Mouse (Mus musculus): ENCODE data around the gene Foxp3. TPM values are rescaled to one million over a fixed set of nuclear protein-coding genes. Genes with fewer than 3 reads are reported as not detected.

The Foxp3 gene
- total and polyA plus RNA-seq, 3 experiments, result 0.21 to 0.38 TPM; not detected in 1

DNA sequence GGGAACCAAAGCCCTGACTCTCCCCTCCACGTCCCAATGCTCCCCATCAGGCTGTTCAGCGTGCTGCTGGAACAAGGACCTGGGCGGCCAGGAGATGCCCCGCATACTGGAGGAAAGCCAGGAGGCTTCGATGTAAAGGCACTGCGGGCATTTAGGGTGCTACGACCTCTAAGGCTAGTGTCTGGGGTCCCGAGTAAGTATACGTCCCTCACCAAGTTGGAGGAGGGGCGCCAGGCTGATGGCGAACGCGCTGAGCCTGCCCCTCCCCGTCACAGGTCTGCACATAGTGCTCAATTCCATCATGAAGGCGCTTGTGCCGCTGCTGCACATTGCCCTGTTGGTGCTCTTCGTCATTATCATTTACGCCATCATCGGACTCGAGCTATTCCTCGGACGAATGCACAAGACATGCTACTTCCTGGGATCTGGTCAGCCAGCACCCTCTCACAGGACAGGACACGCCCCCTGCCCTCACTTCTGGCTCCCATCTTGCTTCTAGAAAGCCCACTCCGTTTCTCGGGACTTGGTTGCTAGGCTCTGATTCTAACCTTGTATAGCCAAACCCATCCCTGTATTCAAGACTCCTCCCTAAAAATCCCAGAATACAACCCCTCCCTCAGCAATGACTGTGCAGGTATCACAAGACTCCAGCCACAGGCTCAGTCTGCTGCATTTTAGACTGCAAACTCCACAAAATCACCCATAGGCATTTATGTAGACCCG is 37.3 kb downstream of the Foxp3 start:
- dilution Hi-C loops (cut with MboI; ENCODE audit: extremely low pct_ligation_motif_present, extremely low pct_unique_long_range_greater_than_20kb, low sequenced_read_pairs) (no loop called here), in situ Hi-C loops (cut with MboI; ENCODE audit: low pct_ligation_motif_present, low pct_unique_long_range_greater_than_20kb, low sequenced_read_pairs) (no loop called here)
- Histone ChIP-seq H3K36me3 (replicated peaks in 1 of 2; ENCODE audit: control insufficient read depth in 1 of 2, insufficient read depth in 1 of 2, low read length in 1 of 2) (no peaks in the 10 kb centered on the region), H3K4me1 (ENCODE audit: control insufficient read depth in 1 of 2, insufficient read depth in 2 of 2) (no peaks in the 10 kb centered on the region), H3K4me3 (replicated peaks in 1 of 3; ENCODE audit: low read depth in 2 of 3, low read length in 2 of 3, poor library complexity in 1 of 3) (no peak overlapping the region), H3K27ac (ENCODE audit: insufficient read depth, low read depth) (no peak overlapping the region), H3K9me3 (replicated peaks; ENCODE audit: low read length) (no peaks in the 10 kb centered on the region), H3K79me2 (replicated peaks; ENCODE audit: control insufficient read depth, extremely low read depth, insufficient read depth, poor library complexity, severe bottlenecking) (no peaks in the 10 kb centered on the region), H3K27me3 (replicated peaks) (peaks cover 6% of the 10 kb centered on the region), H3K9ac (ENCODE audit: insufficient read depth, low read depth) (no peak overlapping the region), H3K4me2 (ENCODE audit: insufficient read depth, low read depth, poor library complexity, severe bottlenecking) (no peak overlapping the region)
- TF ChIP-seq CHD2 (IDR thresholded peaks at IDR 0.05; ENCODE audit: low read length), result no peak
- no peak for TF ChIP-seq TCF12 (IDR thresholded peaks at IDR 0.05; ENCODE audit: low read depth, low read length)
- DNase-seq (ENCODE audit: extremely low read depth), result no peak

- no peak for DNase-seq (ENCODE audit: extremely low read depth)
- H3K9me3 ChIP-seq (replicated peaks; ENCODE audit: low read length), result no peaks in the 10 kb centered on the region
- H3K27ac ChIP-seq (ENCODE audit: insufficient read depth, low read depth), result no peak overlapping the region
- H3K9ac ChIP-seq (ENCODE audit: insufficient read depth, low read depth), result no peak overlapping the region
- dilution Hi-C loops (cut with MboI; ENCODE audit: extremely low pct_ligation_motif_present, extremely low pct_unique_long_range_greater_than_20kb, low sequenced_read_pairs), result no loop called here
- no peak overlapping the region for H3K4me2 ChIP-seq (ENCODE audit: insufficient read depth, low read depth, poor library complexity, severe bottlenecking)
- no peaks in the 10 kb centered on the region for H3K36me3 ChIP-seq (replicated peaks in 1 of 2; ENCODE audit: control insufficient read depth in 1 of 2, insufficient read depth in 1 of 2, low read length in 1 of 2)
- H3K4me1 ChIP-seq (ENCODE audit: control insufficient read depth in 1 of 2, insufficient read depth in 2 of 2), result no peaks in the 10 kb centered on the region
- no peaks in the 10 kb centered on the region for H3K79me2 ChIP-seq (replicated peaks; ENCODE audit: control insufficient read depth, extremely low read depth, insufficient read depth, poor library complexity, severe bottlenecking)
- in situ Hi-C loops (cut with MboI; ENCODE audit: low pct_ligation_motif_present, low pct_unique_long_range_greater_than_20kb, low sequenced_read_pairs), result no loop called here
- H3K4me3 ChIP-seq (replicated peaks in 1 of 3; ENCODE audit: low read depth in 2 of 3, low read length in 2 of 3, poor library complexity in 1 of 3), result no peak overlapping the region
- TF ChIP-seq IRF4 (IDR thresholded peaks at IDR 0.05; ENCODE audit: low read depth, low read length), result no peak
- no peak for TF ChIP-seq MAFK (IDR thresholded peaks at IDR 0.05; ENCODE audit: insufficient replicate concordance, low read length)
- TF ChIP-seq CHD1 (IDR thresholded peaks at IDR 0.05; ENCODE audit: low read depth, low read length), result no peak
- H3K27me3 ChIP-seq (replicated peaks), result peaks cover 6% of the 10 kb centered on the region
Measured at GRCm38 (mm10) chrX:7617889-7618551, 44.6 kb downstream of the Foxp3 start.

DNA sequence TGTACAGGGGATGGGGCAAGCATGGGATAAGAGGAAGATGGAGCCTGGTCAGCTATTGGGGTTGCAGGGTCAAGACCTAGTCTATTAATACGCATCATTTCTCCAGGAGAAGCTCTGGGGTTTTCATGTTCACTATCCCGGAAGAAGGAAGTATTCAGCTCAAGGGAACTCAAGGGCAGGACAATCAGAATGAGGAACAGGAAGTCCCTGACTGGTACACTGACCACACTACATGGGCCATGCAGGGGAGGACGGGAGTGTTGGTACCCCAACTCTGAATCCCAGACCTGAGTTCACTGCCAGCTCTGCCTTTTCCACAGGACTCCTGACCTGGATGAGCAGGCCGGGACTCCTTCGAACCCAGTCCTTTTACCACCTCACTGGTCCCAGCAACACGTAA is 59.1 kb downstream of the Foxp3 start:
- Histone ChIP-seq H3K4me2 (ENCODE audit: insufficient read depth, low read depth, poor library complexity, severe bottlenecking) (no peak overlapping the region), H3K4me3 (replicated peaks in 1 of 3; ENCODE audit: low read depth in 2 of 3, low read length in 2 of 3, poor library complexity in 1 of 3) (no peak overlapping the region), H3K27ac (ENCODE audit: insufficient read depth, low read depth) (no peak overlapping the region), H3K79me2 (replicated peaks; ENCODE audit: control insufficient read depth, extremely low read depth, insufficient read depth, poor library complexity, severe bottlenecking) (no peaks in the 10 kb centered on the region), H3K27me3 (replicated peaks) (no peaks in the 10 kb centered on the region), H3K9ac (ENCODE audit: insufficient read depth, low read depth) (no peak overlapping the region), H3K36me3 (replicated peaks in 1 of 2; ENCODE audit: control insufficient read depth in 1 of 2, insufficient read depth in 1 of 2, low read length in 1 of 2) (no peaks in the 10 kb centered on the region), H3K4me1 (ENCODE audit: control insufficient read depth in 1 of 2, insufficient read depth in 2 of 2) (no peaks in the 10 kb centered on the region), H3K9me3 (replicated peaks; ENCODE audit: low read length) (no peaks in the 10 kb centered on the region)
- DNase-seq (ENCODE audit: extremely low read depth), result no peak
- dilution Hi-C loops (cut with MboI; ENCODE audit: extremely low pct_ligation_motif_present, extremely low pct_unique_long_range_greater_than_20kb, low sequenced_read_pairs), result no loop called here
- in situ Hi-C loops (cut with MboI; ENCODE audit: low pct_ligation_motif_present, low pct_unique_long_range_greater_than_20kb, low sequenced_read_pairs), result no loop called here
- TF ChIP-seq ELF1 (IDR thresholded peaks at IDR 0.05; ENCODE audit: low read depth, low read length) (peak; percentile 38; the same call in 1 of the 2 replicates), E2F4 (IDR thresholded peaks at IDR 0.05; ENCODE audit: insufficient replicate concordance, low read depth, low read length) (no peak)
